Mouse (Mus musculus): ENCODE measurements around the gene Amph.
A peak's percentile ranks its signal among the peaks of the same experiment; 100 is the strongest.
"Not testable (repeated sequence)": the region's sequence is repeated elsewhere in the genome, so short reads cannot be mapped to it uniquely, and the experiment has no call there.

Gene Amph

GRCm38 (mm10) chr13:18948171-18949028, at the start of gene Amph:
Gene Amph (plus strand): TSS chr13:18948205.
- DNase-seq (ENCODE audit: low spot score in 2 of 2), result peak; percentile 88 to 92

DNA sequence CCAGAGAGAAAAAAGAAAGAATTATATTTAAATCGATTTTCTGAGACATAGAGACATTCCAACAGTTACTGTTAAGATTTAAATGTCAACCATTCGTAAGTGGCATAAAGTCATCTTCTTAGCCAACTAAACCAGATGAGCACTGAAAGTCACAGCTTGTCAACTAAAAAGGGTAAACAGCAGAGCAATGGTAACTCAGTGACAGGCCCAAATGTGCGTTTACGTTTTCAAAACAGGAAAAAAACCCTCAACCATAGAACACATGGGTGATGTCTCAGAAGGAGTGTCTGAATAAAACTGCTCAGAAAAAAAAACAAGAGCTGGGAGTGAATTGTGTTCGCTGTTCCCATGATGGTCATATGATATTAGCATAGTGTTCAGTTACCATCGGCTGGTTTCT, 44.4 kb upstream of the Amph start:
- no peak for DNase-seq (ENCODE audit: low spot score in 2 of 2)

DNA sequence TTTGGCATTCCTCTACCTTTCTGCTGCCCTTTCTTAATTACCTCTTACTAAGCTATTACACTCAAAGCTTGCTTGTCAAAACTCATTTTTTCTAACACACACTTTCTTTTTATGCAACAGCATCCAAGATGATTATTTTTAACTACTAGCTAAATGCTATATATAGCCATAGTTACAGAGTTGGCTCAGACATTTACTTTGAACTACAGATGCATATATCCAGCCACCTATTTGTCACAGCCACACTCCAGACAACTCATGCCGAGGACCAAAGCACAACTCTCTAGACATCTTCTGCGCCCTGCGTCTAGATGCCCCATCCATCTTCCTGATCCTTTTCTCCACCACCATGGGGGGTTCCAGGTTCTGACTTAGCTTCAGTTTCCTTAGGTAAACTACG, 33.2 kb upstream of the Amph start:
- DNase-seq (ENCODE audit: low spot score in 2 of 2), result no peak

GRCm38 (mm10) chr13:18933191-18933590, 14.8 kb upstream of the Amph start:
- DNase-seq (ENCODE audit: low spot score in 2 of 2), result not testable (repeated sequence)

- no peak for DNase-seq (ENCODE audit: low spot score in 2 of 2)
These were observed 319 bp upstream of the Amph start for GRCm38 (mm10) chr13:18947686-18948085.

DNA sequence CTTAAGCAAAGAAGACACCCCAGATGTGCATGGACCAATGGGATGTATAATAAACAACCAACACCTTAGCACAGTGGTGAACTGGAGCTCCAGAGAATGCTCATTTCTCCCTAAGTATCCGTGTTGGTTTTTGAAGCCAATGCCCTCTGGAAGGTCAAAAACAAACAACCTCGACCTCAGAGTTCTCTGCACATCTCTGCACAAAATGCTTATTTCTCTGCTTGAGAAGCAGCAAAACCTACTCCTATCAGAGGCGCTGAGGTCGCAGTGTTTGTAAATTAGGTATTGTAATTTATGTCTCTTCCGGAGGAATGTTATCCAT, 985 bp downstream of the Amph start:
- DNase-seq (ENCODE audit: low spot score in 2 of 2), result no peak

DNA sequence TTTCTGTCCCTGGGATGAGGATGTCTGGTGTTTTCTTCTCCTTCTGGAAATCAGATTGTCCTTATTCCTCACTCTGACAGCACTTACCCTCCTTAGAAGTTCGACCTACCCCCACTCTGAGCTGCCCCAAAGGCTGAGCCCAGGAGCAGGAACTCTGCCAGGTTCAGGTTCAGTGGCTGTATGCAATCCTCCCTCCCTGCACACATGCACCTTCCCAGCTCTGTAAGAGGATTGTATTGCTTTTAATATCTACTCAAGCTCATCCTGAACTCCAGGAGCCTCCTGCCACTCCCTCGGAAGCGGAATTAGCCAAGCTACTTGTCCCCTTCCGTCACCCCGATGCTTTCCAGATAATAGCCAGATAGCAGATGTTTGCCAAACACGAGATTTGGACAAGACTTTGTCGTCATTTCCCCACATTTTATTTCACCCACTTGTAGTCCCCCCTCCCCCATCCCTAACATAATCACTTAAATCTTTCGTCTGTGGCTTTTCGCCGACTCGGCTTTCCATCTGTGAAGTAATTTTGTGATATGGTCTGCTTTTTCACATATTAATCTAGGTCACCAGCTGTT, 1.7 kb downstream of the Amph start:
- DNase-seq (ENCODE audit: low spot score in 2 of 2), result no peak

DNA sequence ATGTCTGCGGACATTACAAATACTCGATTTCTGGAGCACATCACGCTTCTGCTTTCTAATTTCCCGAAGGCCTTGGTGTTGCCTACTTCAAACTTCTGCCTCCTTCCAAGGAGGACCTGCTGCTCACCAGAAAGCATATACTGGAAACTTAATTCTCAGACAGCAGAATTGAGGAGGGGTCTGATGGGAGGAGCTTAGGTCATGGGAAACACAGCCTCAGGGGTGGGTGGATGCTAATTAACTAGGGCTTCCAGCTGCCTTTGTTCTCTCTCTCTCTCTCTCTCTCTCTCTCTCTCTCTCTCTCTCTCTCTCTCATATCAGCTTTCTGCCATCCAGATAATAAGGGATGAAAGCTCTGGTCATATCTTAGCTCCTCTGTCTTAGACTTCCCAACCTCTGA, 5.6 kb downstream of the Amph start:
- DNase-seq (ENCODE audit: low spot score in 2 of 2), result no peak

DNA sequence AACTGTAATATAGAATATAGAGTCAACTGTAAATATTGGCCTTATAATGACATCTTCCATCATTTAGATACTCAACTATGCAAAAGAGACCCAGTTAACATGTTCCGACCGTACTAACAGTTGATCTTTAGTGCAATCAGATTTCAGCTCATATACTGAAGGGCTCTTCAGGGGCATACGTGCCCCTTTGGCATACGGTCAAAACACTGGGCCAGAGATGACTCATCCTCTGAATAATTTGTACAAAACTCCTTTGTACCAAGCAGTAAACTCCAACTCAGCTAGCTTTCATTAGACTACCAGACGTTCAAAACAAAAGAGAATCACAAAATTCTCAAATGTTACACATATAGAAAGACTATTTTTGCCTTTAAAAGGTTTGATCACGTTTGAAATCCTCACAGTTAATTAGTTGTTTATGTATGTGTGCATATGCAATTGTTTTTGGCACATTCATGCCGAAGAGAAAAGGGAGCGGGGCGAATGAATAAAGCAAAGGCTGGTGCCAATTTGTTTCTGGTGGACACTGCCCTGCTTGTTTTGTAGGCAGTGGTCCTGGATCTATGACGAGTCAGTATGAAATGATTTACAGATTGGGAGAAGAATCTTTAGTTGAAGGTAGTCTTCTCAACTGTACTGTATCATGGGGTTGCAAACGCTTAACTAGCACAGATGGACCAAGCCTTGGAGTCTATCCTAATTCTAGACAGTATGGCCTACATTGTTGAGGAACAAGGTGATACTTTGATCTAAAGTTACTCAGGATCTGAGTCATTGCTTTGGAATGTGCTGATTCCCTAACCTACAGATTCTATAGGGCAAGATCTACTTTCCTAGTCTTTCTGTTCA, 8.3 kb downstream of the Amph start:
- DNase-seq (ENCODE audit: low spot score in 2 of 2), result no peak

DNA sequence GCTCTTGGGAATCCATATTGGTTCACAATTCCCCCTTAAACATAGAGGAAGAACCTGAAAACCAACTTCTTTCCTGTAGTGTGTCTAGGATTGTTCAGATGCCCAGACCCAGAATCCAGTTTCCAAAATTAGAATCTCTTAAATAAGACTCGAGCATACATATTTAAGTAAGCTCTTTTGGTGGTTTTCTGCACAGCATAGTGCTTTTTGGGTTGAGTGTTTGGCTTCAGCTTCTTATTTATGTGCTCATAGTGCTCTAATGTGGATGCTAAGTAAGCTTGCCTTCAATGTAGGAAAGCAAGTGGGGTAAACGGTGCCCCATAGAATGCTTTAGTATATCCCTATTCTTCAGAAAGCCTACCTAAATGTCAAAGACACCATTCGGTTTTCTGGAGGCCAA, 9.0 kb downstream of the Amph start:
- DNase-seq (ENCODE audit: low spot score in 2 of 2), result no peak

GRCm38 (mm10) chr13:18972571-18972970, 24.6 kb downstream of the Amph start:
- DNase-seq (ENCODE audit: low spot score in 2 of 2), result no peak

DNA sequence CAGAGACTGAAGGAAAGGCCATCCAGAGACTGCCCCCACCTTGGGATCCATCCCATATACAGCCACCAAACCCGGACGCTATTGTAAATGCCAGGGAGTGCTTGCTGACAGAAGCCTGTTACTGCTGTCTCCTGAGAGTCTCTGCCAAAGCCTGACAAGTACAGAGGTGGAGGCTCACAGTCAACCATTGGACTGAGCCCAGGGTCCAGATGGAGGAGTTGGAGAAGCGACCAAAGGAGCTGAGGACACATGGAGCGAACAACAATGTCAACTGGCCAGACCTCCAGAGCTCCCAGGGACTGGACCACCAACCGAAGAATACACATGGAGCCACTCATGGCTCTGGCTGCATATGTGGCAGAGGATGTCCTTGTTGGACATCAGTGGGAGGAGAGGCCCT, 26.3 kb downstream of the Amph start:
- no peak for DNase-seq (ENCODE audit: low spot score in 2 of 2)

- no peak for DNase-seq (ENCODE audit: low spot score in 2 of 2)
These were observed 39.3 kb downstream of the Amph start for GRCm38 (mm10) chr13:18987266-18987665.

DNA sequence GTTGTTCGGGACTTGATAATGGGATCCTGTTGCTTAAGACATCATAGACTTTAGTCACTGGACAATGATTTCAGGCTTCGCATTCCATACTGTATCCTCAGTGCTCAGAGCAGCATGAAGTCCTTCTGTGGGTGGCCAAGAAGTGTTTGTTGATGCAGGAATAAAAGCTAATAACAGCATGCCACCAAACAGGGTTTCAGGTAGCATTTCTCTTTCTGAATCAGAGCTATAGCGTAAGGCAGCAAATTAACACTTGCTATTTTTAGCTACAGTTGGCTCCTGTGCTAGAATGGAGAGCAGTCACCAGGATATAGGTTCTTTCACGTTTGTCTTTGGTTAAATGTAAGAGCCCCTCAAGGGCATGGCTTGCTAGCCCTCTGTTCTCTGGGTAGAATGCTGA, 40.3 kb downstream of the Amph start:
- no peak for DNase-seq (ENCODE audit: low spot score in 2 of 2)

DNA sequence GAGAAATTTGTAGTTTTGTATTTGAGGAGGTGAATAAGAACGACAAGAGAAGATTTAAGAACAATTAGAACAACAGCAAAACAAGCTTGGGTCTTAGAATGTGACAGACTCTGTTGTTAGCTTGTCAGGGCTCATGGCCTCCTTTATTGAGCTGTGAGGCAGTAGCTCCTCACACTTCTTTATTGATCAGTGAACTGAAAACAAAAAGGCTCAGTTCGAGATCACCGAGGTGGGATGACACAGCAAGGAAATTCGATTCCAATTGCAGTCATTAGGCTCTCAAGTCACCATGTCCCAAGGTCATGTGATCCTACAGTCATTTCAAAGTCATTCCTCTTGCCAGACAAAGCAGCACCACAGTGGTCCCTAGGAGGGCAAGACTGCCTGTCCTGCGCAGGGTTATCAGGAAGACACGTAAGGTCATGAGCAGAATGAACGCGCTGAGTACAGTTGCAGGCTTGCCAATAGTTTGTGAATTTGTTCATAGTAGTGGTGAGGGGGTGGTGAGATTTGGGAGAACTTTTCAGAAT, 41.2 kb downstream of the Amph start:
- DNase-seq (ENCODE audit: low spot score in 2 of 2), result no peak

GRCm38 (mm10) chr13:19002502-19002901, 54.5 kb downstream of the Amph start:
- DNase-seq (ENCODE audit: low spot score in 2 of 2), result peak; percentile 59 to 78

DNA sequence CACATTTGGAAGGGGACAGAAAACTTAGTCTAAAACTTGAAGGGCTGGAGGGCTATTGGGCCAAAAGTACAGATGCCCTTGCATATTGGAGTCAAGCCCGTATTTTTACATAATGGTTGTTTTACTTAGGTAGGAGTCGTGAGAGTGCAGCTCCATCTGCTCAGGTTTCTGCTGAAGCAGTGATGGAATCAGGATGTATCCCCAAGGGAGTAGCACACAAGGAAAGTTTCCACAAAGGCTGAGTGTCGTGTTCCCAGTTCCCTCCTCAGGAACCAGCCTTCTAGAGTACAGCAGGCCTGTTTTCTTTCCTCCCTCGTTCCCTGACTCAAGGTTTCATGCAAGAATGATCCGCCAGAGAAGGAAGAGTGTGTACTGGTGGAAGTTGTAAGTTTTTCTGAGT, 56.4 kb downstream of the Amph start:
- peak in 1 of 2 experiments; percentile 31 for DNase-seq (ENCODE audit: low spot score in 2 of 2)

DNA sequence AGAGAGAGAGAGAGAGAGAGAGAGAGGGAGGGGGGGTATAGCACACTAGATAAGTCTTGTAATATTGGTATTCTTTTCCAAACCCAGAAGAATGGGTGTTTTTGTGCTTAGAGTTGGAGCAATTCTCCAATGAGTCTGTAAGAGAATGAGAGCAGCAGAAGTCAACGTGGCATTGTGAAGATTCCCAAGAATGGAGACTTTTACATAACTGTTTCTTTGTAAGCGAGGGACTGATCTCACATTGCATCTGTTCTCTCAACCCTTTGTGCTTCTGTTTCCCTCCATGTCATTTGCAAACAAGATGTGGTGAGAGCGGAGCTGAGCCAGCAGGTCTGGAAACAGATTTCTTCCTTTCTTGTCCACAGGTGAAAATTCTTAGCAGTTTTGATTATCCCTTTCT, 60.4 kb downstream of the Amph start:
- DNase-seq (ENCODE audit: low spot score in 2 of 2), result no peak

DNA sequence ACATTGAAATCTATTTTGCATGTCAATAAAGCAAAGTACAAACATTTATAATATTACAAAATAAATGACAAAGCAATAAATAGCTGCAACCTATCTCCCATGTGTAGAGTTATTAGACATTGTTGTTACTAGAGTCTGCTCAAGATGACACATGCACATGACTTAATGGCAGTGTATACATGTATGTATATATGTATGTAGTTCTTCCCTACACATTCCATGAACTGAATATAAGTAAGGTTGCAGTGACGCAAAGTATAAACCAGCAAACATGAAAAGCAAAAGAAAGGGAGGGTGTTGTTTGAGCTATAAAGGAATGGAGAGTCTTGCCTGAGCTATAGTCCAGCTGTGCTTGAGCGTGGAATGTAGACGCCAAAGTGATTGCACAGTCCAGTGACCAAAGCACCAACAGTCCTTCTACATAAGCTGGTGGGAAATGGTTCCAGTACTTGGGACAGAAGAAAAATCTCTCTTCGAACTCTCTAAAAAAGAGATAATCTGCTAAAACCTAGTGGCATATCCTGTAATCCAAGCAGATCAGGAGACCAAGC, 66.9 kb downstream of the Amph start:
- no peak for DNase-seq (ENCODE audit: low spot score in 2 of 2)

- no peak for DNase-seq (ENCODE audit: low spot score in 2 of 2)
These were observed 73.5 kb downstream of the Amph start for GRCm38 (mm10) chr13:19021529-19021928.

GRCm38 (mm10) chr13:19022310-19022709, 74.3 kb downstream of the Amph start:
- DNase-seq (ENCODE audit: low spot score in 2 of 2), result no peak

DNA sequence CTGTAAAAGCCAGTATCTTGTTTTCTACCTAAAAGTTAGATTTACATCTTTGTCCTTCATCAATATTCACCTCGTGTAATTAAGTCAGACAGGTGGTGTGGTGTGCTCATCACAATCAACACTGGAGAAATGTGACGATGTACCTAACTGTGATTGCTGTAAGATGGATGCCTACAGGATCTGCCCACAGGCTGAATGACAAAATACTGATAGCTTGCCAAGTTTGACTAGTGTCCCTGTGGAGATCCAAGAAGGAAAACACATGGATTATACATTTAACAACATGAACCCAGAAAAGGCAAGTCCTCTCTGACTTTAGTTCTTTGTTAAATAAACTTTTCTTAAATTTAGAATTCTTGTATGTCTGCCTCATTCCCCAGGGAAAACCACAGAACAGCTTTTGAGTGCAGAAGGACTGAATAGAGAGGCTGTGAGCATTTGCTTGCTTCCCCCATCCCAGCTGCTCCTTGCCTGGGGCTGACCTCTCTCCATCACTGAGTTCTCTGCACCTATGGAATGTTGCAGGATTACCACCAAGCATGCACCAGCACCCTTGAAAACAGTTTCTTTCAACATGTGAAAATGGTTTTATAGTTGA, 77.2 kb downstream of the Amph start:
- no peak for DNase-seq (ENCODE audit: low spot score in 2 of 2)
